Mouse (Mus musculus) ES-E14 (cell line): ENCODE results near the gene Hist1h4h. TPM values are rescaled to one million over a fixed set of nuclear protein-coding genes. Genes with fewer than 3 reads are reported as not detected.

Experiments
- DNase-seq: peaks from one replicate; pipeline ENCODE4 v3.0.0-alpha.2; 2013; ENCODE audit warnings: low read depth, low spot score
- H3K27ac ChIP-seq: 2 replicates; pipeline ENCODE4 v1.5.1; 2012; ENCODE audit warnings: low read depth, mild to moderate bottlenecking, low read length, moderate library complexity, mixed read lengths; ENCODE audit not compliant: poor library complexity, insufficient read depth, severe bottlenecking
- H3K36me3 ChIP-seq: 2 replicates; pipeline ENCODE4 v1.6.1; 2012; ENCODE audit warnings: mild to moderate bottlenecking, low read length, moderate library complexity, mixed read lengths; ENCODE audit not compliant: control insufficient read depth, poor library complexity, insufficient read depth, severe bottlenecking
- H3K4me1 ChIP-seq, 2 experiments: fragments of 150-350 bp in 1 of 2; sonication (generic) in 1 of 2; 2 replicates each; pipeline ENCODE4 v1.6.1; 2012; ENCODE audit warnings: low read length in 2 of 2, mild to moderate bottlenecking in 1 of 2, mixed read lengths in 1 of 2; ENCODE audit not compliant: control insufficient read depth in 2 of 2, insufficient read depth in 2 of 2, poor library complexity in 1 of 2
- H3K4me3 ChIP-seq, 2 experiments: fragments of 150-350 bp in 1 of 2; sonication (generic) in 1 of 2; 2 replicates each; pipeline ENCODE4 v1.5.1; 2012; ENCODE audit warnings: low read length in 2 of 2, low read depth in 1 of 2, mild to moderate bottlenecking in 1 of 2, mixed read lengths in 1 of 2; ENCODE audit not compliant: insufficient read depth in 1 of 2, poor library complexity in 1 of 2, severe bottlenecking in 1 of 2
- H3K9ac ChIP-seq: 2 replicates; pipeline ENCODE4 v1.6.1; 2012; ENCODE audit warnings: low read depth, mild to moderate bottlenecking, low read length, mixed read lengths; ENCODE audit not compliant: poor library complexity, insufficient read depth, severe bottlenecking
- H3K9me3 ChIP-seq: fragments of 150-350 bp; sonication (generic); 2 replicates; pipeline ENCODE4 v1.6.1; 2012; ENCODE audit warnings: low read depth, mild to moderate bottlenecking, low read length; ENCODE audit not compliant: control insufficient read depth, insufficient read depth
- CHD2 ChIP-seq: IDR thresholded peaks from 2 replicates; pipeline ENCODE4 v1.6.1; 2014; ENCODE audit warnings: mild to moderate bottlenecking, low read depth, low read length, inconsistent platforms
- HCFC1 ChIP-seq: IDR thresholded peaks from 2 replicates; pipeline ENCODE4 v1.6.1; 2012; ENCODE audit warnings: low read length, inconsistent platforms, borderline replicate concordance; ENCODE audit not compliant: insufficient read depth
- MAFK ChIP-seq: IDR thresholded peaks from 2 replicates; pipeline ENCODE4 v1.6.1; 2014; ENCODE audit warnings: mild to moderate bottlenecking, low read depth, low read length, inconsistent platforms; ENCODE audit not compliant: insufficient read depth
- ZC3H11A ChIP-seq: IDR thresholded peaks from 2 replicates; pipeline ENCODE4 v1.6.1; 2012; ENCODE audit warnings: low read depth, mild to moderate bottlenecking, inconsistent platforms, low read length, borderline replicate concordance
- ZNF384 ChIP-seq: IDR thresholded peaks from 2 replicates; pipeline ENCODE4 v1.6.1; 2012; ENCODE audit warnings: low read depth, low read length, inconsistent platforms
- in situ Hi-C, 2 experiments: fragments of 600-800 bp; cut with MboI; formaldehyde crosslinking; loops; one replicate each; pipeline ENCODE4 v1.15.1; 2025; ENCODE audit warnings: low sequenced_read_pairs in 2 of 2, inconsistent platforms in 1 of 2; ENCODE audit not compliant: unreplicated experiment in 2 of 2
- total RNA-seq: library from RNA; depleted of rRNA; stranded (reverse); fragments of 300-350 nt; gene quantifications from 2 replicates; pipeline ENCODE4 v1.2.3, GENCODE M21; 2012

The Hist1h4h gene
- total RNA-seq, 1 experiment = 2,804 TPM

DNA sequence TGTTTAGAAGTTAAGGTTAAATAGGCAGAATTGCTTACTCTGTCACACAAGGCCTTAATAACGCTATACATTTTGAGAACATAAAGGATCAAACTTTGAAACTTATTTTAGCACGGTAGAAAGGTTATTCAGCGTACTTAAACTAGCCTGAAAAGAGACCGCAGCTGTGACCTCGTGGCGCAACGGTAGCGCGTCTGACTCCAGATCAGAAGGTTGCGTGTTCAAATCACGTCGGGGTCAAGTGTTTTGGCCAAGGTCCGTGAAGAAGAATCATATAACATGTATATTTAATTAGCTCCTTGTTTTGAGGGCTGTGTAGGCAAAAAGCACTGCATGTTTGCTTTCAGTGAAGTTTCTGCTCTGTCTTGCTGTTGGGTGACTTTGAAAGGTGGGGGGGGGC, 24.5 kb upstream of the Hist1h4h start:
- TF ChIP-seq ZC3H11A (no peak), CHD2 (no peak), HCFC1 (no peak), MAFK (0 out of 2 replicates have a peak, but pooled peaks have one; percentile 40), ZNF384 (no peak)
- H3K36me3 ChIP-seq = no peaks in the 10 kb centered on the region
- H3K9ac ChIP-seq = no peak overlapping the region; the same call in 1 of the 2 replicates
- peaks cover 5 to 6% of the 10 kb centered on the region in 2 experiments; a peak in 2 of 4 replicates for H3K4me1 ChIP-seq
- no peaks in the 10 kb centered on the region for H3K9me3 ChIP-seq
- peak overlapping the region; percentile 52; the same call in 1 of the 2 replicates for H3K27ac ChIP-seq
- peak overlapping the region; percentile 53 to 69 for H3K4me3 ChIP-seq
- peak; percentile 72 for DNase-seq
- in situ Hi-C loops = loop anchor here (25.0 kb wide), 1 partner anchor 194 kb away; no protein-coding TSS in a partner anchor

GRCm38 (mm10) chr13:23506819-23507515, 23.9 kb upstream of the Hist1h4h start:
- in situ Hi-C loops = loop anchor here (25.0 kb wide), 1 partner anchor 195 kb away; no protein-coding TSS in a partner anchor

DNA sequence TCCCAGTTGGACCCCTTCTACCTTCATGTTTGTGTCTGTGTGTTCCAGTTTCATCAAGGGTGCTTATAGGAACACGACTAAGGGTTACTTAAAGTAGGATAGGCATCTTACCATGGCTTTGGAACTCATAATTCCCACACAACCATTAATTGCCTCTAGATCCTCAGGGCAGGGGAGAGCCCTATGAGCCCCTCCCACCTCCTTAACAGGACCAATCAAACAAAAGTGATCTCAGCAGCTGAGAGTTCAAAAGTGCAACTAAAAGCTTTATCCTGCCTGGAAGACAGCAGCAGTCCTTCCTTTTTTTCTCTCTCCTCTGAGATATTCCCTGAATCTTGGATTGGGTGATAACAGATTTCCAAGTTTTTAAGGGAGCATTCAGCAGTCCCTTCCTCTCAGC, 20.7 kb upstream of the Hist1h4h start:
- no peaks in the 10 kb centered on the region for H3K36me3 ChIP-seq
- in situ Hi-C loops = loop anchor here (25.0 kb wide), 1 partner anchor 198 kb away; no protein-coding TSS in a partner anchor

More at GRCm38 (mm10) chr13:23506819-23507515, 23.9 kb upstream of the Hist1h4h start:
- DNase-seq = peak; percentile 79
- H3K36me3 ChIP-seq = no peaks in the 10 kb centered on the region
- peak overlapping the region; percentile 52; the same call in 1 of the 2 replicates for H3K27ac ChIP-seq
- TF ChIP-seq HCFC1 (no peak), MAFK (no peak), CHD2 (no peak), ZNF384 (peak; percentile 65; the same call in 1 of the 2 replicates)
- H3K9me3 ChIP-seq = no peaks in the 10 kb centered on the region
- peaks cover 6 to 7% of the 10 kb centered on the region in 2 experiments; a peak in 2 of 4 replicates for H3K4me1 ChIP-seq
- H3K4me3 ChIP-seq = peak overlapping the region; percentile 51 to 69
- peak overlapping the region; percentile 38; the same call in 1 of the 2 replicates for H3K9ac ChIP-seq

DNA sequence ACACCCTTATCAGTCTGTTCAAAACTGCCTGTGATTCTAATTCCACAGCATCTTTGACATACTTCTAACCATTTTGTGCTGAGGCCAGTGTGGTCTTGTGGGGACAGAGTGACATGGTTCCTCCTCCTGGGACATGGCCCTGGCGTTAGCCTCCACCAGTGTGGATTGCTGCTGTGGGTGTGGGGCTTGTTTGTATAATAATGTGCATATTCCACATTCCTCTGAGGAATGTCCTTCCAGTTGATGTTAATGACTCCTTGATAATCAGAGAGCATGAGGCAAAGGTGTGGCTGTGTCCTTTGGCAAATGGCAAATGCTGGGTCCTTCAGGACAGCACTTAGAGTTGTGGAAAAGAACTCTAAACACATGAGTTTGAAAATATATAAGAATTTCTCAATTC, 17.3 kb upstream of the Hist1h4h start:
- peaks cover 5 to 13% of the 10 kb centered on the region in 2 experiments; a peak in 2 of 4 replicates for H3K4me1 ChIP-seq
- no peak overlapping the region for H3K4me3 ChIP-seq
- DNase-seq = no peak
- in situ Hi-C loops = loop anchor here (25.0 kb wide), 1 partner anchor 201 kb away; no protein-coding TSS in a partner anchor
- no peaks in the 10 kb centered on the region for H3K36me3 ChIP-seq
- H3K27ac ChIP-seq = no peak overlapping the region
- H3K9me3 ChIP-seq = no peaks in the 10 kb centered on the region
- no peak overlapping the region for H3K9ac ChIP-seq
- no peak for TF ChIP-seq CHD2
- no peak for TF ChIP-seq ZC3H11A
- no peak for TF ChIP-seq MAFK
- no peak for TF ChIP-seq HCFC1
- TF ChIP-seq ZNF384 = no peak

More for the DNA sequence above, 20.7 kb upstream of the Hist1h4h start:
- Histone ChIP-seq H3K4me3 (no peak overlapping the region), H3K9ac (no peak overlapping the region), H3K9me3 (no peaks in the 10 kb centered on the region), H3K27ac (no peak overlapping the region), H3K4me1 (peaks cover 9 to 11% of the 10 kb centered on the region in 2 experiments; a peak in 2 of 4 replicates)
- DNase-seq = no peak
- TF ChIP-seq ZNF384 (no peak), HCFC1 (no peak), CHD2 (no peak), ZC3H11A (no peak), MAFK (no peak)
